Mouse (Mus musculus): Measurements from ENCODE around the gene Pctp. TPM values are rescaled to one million over a fixed set of nuclear protein-coding genes. Genes with fewer than 3 reads are reported as not detected.
A peak's percentile ranks its signal among the peaks of the same experiment; 100 is the strongest.

Gene Pctp
- total RNA-seq (2021), result under 1 TPM; 0.68 to 0.77 TPM

DNA sequence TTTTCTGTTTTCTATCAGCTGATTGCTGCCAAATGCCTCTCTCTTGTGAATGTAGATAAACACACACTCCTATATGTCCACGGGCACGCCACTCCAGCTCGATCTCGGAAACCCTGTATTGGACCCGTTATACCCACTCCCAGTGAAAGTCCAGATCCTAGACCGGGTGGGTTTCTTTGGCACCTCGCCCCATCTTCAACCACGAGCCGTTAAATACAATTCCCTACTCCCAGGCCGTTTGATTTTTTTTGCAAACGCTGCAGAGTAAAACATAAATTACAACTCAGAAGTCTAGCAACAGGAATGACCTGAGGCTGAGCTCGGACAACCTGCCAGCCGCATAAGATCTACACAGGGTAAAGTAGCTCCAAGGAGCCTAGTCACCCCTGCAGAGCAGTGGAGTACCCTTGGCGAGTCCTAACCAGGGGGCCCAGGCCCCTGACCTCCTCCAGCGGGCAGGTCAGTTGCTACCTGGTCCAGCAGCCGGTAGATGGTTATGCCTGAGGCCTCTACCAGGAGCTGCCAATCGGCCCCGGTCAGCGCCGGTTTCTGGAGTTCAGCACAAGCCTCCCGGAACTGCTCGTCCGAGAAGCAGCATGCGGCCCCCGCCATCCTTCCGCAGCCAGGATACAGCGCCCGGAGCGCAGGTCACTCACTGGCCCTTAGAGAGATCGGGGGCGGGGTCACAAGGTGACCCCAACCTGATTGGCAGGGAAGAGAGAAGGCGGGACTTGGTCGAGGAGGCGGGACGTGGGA lies at the start of gene Pctp:
Gene Pctp, minus strand, starts transcription at position 664 of the 756 bp plus-strand sequence.
- peak; percentile 25 to 37 for DNase-seq

DNA sequence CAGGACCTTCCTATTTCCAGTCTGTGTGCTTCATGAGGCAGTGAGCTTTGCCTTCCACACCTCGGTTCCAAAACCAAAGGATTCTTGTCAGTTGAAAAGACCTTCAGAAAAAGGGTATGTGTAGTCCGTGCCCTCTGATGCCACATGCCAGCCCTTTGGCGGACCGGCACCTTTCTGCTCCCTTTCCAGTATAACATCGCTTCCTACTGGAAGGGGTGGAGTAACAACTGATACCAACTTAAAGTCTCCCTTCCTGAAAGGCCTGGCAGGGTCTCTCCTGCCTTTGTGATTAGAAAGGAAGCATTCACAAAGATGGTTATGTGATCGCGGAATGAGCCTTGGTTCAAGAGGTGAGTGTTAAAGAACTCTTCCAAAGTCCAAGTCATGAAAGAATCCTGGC lies 47.3 kb upstream of the Pctp start:
- DNase-seq, result no peak

DNA sequence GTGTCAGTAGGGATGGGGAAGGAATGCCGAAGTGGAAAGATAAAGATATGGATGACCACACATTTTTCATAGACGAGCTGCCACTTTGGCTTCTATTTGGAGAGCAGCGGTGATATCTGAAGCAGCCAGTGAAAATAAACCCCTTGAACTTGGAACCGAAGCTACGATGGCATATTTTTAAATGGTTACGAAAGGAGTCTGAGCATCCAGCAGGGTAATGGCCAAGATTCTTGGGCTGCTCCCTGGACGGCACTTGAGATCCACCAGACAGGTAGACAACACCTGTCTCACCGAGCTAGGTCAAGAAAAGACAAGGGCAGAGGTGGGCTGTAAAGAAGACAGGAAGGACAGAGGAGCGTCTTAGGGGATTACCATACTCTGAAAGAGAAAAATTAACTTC lies 44.6 kb upstream of the Pctp start:
- no peak for DNase-seq

DNA sequence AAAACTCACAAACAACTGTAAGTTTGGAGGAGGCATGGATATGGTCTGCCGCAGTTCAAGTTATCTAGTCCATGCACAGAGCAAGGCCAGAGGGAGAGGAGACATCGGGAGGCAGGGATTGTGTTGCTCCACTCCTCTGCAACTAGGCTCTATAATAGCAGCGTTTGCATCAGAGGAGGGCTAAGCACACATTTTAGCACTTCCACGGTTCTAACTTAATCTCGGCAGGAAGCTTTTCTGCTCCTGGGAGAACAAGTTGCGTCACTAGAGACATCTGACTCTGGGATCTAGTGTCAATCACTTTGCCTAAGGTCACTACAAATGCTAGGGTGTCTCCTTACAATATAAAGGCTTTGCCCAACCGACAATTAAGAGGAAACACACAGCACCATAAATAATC lies 43.5 kb upstream of the Pctp start:
- no peak for DNase-seq

DNA sequence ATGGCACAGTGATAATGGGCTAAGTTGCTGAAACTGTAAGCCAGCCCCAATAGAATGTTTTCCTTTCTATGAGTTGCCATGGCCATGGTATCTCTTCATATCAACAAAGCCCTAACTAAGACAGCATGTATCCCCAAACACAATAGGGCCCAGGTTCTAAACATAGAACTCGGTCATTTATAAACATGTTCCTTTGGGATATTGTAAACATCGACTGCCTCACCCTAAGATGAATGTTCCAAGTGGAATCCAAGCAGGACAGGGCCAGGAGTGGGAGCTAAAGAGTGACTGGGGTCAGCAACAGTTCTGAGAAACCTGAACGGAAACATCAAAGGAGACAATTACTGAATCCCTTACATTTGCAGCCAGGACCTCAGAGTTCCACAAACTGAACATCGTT lies 41.8 kb upstream of the Pctp start:
- no peak for DNase-seq

DNA sequence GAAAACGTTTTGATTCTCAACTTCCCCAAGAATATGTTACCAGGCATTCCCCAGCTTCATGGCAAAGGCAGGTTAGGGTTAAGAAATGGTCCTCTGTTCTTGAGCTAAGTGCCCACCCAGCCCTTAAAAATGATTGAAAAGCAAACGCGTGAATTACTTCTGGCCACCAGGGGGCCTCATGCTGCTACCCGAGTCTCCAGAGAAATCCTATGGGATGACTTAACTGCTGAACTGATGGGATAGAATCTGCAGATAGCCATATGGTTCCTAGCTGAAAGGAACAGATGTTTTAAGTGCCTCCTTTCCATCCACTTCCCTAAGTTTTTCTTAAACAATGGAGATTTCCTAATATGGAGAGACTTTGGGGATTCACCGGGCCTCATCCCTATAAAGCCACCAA lies 35.3 kb upstream of the Pctp start:
- DNase-seq, result peak in 1 of 2 experiments; percentile 30

DNA sequence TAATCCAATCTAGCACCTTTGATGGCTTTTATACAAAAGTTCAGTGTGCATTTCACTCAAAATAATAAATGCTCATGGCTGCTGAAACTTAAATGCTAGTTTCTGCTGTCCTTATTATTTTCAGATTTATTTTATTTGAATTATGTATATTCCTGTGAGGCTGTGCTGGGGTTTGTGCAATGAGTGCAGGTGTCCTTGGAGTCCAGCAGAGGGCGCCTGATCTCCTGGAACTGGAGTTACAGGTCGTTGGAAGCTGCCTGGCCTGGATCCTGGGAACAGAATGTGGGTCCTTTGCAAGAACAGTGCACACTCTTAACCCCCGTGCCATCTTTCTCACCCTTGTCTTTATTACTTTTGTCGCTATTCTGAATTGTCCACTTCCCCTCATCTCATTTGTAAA lies 33.7 kb upstream of the Pctp start:
- DNase-seq, result no peak

DNA sequence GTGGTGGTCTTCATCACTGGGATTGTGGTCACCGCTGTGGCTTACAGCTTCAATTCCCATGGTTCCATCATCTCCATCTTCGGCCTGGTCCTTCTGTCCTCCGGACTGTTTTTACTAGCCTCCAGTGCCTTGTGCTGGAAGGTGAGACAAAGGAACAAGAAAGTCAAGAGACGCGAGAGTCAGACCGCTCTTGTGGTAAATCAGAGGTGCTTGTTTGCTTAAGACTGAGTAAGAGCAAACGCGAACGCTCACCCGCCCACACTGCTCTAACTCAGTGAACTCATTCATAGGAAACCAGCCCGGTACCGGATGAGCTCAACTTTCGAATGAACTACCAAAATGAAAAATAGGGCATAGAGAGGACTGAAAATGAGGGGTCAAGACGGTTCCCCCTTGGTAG lies 32.8 kb upstream of the Pctp start:
- DNase-seq, result no peak

DNA sequence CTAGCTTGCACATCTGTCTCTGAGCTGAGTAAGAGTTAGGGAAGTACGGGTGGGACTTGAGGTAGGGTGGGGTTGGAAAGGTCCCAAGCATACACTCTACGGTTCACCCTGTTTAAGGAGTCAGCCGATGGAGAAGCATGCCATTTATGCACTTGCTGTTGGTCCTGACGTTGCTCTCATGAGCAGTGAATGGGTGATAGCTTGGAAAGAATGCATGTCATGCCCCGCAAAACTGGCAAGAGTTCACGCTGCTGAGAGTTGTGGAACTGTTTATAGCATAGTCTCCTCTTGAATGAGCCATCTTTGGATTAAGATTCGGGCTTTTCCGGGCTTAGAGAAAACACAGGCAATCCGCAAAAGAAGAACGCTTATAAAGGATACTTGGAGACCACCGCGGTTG lies 32.0 kb upstream of the Pctp start:
- no peak for DNase-seq

DNA sequence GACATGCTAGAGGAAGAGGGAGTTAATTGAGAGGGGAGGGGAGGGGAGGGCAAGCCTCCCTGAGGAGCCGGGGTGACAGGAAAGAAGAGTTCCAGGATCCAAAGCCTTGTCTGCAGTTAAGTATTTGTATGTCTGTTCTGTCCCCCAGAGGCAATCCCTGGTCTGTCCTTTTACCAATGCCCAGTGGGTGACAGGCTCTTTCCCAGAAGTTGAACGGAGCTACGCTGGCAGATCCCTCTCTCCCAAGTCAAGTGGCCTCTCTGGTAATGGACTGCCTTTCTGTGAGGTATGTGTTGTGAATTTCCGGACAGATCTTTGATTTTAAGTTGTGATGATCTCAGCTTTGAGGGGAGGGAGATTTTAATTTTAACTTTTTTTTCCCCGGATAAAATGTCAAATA lies 30.7 kb upstream of the Pctp start:
- DNase-seq, result no peak

DNA sequence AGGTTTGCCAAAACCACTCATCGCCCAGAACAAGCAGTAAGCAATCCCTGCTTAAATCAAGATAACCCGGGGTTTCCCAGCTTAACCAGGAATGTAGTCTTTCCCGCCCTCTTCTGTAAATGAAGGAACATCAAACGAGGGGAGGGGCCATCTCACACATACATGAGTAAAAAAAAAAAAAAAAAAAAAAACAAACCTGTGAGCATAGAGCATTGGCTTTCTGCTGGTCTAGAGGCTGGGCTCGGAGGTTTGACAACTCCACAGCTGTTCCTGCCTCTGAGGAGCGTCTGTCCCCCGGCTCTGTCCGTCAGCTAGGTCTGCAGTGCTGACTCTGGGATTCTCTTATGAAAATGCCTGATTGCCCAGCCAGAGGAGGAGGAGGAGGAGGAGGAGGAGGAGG lies 30.1 kb upstream of the Pctp start:
- no peak for DNase-seq

DNA sequence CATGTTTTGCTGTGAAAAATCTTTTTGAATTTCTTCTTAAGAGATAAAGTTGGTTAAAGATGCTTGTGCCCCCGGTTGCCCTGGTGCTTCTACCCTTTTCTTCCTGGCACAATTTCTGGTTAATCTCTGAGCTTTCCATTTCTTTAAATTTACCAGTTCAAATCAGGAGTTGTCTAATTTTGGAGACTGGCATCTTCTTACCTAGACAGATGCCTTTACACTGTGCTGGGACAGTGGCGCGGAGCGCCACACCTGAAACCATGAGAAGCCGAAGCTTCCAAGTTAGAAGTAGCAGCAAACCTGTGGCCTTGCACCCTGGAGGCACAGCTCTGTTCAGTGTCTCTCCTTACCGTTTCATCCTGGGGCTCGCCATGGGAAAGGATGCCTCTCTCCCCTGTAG lies 28.4 kb upstream of the Pctp start:
- DNase-seq, result no peak

DNA sequence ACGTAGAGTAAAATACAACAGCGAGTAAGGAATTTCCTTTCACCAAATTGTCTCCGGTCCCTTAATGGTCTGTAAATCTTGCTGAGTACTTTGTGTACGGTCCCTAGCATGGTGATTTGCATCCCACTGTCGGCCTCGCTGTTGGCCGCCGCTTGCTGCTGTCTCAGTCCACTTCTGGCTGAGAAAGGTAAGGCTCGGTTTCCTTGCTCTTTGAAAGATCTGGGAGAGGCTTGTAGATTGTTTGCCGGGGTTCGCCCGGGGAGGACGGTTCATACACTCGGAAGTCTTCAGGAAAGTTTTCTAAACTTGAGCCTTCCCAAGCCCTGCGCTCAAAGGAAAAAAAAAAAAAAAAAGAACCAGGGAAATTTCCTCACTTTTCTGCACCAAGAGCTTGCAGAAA lies 27.9 kb upstream of the Pctp start:
- peak; percentile 21 to 39 for DNase-seq

DNA sequence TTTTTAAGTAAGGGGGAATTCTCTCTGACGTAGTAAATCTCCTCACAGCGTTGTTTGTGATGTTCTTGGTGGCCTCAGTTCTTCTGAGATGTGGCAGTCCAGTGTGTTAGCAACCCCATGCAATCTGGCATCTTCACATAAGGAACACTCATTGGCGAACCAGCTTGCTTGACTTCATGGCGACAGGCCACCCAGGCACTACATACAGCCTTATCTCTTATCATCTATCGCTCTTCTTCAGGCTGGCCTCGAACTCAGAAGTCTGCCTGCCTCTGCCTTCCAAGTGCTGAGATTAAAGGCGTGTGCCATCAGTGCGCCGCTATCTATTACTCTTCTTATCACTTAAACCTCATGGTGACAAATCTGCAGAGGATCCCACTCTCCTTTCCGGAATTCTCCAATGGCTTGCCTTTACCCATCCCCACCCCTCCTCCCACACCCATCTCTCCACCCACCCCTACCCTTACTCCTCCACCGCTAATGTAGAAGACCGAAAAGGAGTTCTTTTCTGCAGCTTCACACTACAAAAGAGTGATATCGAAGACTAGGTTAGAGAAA lies 27.2 kb upstream of the Pctp start, which contains the start of gene Tmem100:
Gene Tmem100, plus strand, starts transcription at position 508 of the 558 bp plus-strand sequence.
- no peak for DNase-seq

DNA sequence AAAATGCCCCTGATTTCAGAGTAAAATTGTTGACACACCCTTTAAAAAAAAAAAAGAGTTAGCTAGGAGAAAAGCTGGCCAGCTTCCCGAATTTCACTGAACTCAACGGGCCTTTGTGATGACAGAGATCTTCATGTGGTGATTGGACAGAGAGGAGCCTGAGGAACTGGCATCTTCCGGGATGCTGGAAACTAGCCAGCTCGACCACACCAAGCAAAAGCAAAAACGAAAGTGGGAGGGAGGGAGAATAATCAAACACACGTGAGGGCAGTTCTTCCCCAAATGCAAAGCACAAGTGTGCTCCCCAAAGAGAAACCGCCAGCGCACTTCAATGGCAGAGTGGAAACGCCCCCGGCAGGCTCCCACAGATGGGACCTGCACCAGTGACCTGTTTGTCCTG lies 26.7 kb upstream of the Pctp start:
- DNase-seq, result no peak

DNA sequence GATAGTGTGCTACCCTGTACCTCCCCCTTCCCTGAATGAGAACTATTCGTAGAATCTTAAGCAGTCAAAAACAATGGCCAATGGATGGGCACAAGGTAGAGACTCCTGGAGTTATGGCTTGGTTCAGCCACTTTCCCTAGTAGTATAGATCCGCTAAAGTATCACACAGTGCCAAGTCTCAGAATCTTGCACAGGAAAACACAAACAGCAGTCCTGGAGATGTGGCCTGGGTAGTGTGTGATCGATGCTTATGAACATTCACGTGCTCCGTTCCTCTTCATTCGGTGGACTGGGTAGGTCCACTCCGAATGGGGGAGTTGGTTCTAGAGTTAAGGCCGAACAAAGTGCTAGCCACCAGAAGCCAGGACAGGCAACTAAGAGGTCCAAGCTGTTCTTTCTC lies 26.1 kb upstream of the Pctp start:
- DNase-seq, result no peak

DNA sequence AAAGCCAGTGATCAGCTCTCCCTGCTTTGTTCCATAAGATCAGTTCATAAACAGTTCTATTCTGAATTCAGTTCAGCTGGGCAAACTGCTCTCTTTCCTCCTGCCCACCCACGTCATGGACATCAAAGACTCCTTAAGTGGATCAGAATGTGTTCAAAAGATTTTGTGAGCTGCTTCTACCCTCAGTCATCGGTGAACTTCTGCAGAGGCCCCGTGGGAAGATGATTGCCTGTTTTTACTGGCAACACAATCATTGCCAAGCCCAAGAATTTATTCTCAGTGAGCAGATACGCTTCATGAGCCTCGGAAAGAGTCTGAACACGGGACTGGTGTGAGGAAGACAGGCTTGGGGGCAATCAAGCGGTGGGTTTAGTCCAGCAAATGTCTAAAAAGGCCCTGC lies 24.5 kb upstream of the Pctp start:
- no peak for DNase-seq

DNA sequence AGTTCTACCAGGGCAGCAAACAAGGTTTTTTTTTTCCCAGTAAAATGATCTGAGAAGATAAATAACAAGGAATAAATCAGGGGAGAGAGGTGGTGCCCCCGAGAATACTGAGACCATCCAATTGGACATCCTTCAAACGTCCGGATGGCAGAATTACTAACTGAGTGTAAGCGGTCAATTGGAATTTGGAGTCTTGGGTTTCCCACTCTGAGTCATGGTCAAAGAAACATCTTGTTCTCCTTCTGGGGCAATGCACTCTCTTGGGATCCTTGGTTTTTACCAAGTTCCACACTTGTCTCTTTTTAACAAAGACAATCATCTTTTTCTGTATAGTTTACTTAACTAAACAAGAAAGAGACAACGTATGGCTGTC lies 24.1 kb upstream of the Pctp start:
- DNase-seq, result no peak

DNA sequence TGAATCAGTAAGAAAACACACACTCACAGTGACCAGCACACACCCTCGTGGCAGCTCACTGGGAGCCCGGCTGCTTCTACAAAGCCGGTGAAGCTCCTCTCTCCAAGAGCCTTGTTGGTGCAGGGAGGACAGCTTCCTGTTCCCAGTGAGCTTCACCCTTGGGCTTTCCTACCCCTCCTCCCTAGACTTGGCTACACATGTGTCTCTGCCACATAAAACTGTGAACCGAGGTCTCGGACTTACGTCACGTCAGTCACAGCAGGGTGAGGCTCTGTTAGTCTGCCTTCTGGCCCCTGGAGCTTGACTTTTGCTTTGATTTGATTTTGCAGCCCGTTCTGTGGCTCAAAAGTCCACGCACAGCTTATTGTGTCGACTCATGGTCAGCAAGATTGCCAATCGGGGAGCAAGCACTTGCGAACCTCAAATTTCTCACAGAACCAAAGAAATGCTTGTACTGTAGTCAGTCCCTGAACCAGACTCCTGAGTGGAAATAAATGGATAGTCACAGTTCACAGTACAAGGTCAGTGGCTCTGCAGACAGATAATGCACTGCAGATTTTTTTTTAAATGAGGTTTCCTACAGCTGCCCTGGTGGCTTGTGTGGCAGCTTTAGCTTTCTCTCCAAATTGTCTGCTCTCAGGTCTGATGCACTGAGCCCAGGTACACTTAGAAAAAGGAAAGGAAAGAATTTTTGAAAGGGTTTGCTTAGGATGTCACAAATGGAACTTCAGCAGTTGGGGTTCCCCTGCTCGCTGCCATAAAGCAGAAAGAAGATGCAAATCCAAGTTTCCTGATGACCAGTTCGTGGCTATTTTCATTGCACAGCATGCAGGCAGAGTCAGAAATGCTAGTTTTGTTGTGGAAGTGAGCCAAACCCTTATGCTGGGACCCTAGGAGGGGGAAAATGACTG lies 23.5 kb upstream of the Pctp start:
- no peak for DNase-seq

DNA sequence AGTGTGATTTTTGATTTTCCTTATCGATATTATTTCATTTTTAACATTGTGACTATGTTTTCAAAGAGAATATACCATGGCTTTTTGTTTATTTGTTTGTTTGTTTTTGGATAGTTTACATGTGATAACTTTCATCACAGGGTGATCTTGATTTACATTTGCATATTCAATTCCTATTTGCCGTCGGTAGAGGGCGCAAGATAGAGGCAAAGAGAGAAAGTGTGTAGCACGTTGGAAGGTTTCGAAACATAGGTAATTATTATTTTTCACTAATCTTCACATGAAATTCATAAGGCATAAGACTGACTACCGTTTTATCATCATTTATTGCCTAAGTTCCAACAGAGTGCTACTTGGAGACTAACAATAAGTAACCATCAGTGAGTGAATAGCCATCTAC lies 16.5 kb upstream of the Pctp start:
- no peak for DNase-seq

DNA sequence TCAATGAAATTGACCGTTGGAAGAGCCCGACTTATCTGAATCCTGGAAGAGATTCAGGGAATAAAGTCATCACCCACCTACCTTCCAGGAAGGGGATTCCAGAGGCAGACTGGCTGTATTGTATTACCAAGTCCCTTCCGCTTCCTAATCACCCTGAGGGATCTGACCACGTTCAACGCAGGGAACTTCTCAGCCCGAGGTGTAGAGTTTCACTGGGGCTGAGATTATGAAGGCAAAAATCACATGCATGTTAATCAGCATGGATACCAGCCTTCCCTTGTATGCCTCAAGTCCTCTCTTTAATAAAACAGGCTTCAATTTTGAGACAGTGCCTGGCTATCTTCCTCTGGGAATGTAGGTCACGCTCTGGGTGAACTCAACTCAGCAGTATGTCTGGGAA lies 12.6 kb upstream of the Pctp start:
- no peak for DNase-seq

DNA sequence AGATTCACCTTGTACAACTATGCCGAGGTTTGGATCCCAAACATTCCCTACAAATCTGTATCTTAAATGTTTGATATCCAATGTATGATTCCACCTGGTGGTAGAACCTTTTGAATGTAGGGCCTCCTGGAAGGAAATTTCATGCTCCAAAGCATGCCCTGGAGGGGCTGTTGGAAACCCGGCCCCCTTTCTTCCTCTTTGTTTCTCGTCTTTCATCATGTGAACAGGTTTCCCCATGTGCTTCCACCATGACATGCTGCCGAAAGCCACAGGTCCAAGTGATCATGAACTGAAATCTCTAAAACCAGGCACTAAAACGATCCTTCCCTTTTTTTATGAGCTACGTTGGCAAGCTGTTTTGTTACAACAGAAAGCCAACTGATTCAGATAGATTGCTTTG lies 11.0 kb upstream of the Pctp start:
- DNase-seq, result no peak

DNA sequence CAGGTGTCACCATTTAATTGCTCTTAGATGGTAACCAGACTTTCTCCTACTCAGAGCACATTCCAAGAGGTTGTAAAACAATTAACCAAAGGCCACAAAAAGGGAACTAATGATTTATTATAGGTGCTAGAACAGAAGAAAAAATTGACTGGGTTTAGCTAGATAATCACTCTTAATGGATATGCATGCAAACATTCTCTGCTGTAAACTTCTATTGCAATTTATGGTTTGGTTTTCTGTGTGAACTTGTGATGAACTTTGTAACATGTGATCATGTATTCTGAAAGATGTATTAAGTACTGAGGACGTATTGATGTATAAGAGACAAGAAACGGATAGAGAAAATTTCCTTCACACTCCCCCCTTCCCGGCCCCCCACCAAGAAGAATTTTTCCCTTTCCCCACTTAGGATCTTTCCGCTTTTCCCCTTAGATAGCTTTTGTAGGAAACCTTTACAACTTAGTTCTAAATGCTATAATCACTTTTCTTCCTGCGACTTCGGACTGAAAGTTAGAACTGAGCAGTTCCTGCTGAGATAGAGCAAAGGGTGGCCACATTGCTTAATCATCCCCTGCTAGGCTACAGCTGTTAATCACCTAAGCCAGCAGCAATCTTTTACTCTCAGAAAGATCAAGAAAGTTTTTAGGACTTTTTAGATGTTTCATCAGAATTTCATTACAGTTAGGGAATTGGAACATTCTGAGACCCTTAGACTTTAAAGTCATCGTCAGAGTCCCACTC lies 5.3 kb upstream of the Pctp start:
- no peak for DNase-seq

Measured in layer of hippocampus, postnatal 36 days (tissue).